Mouse (Mus musculus) heart, embryonic 11.5 days (tissue): Measurements from ENCODE around the gene Nfic. TPM values are rescaled to one million over a fixed set of nuclear protein-coding genes. Genes with fewer than 3 reads are reported as not detected.

Experiments
- ATAC-seq: fragments of 200-750 bp; cut with Nextera tagmentation; replicated peaks from 2 replicates; pipeline ENCODE4 v1.8.0; 2017; ENCODE audit warnings: moderate library complexity; ENCODE audit not compliant: insufficient number of reproducible peaks, low FRiP score, low TSS enrichment
- H3K27ac ChIP-seq: fragments of 300-500 bp; sonication (generic); 2 replicates; pipeline ENCODE4 v1.5.1; 2014; ENCODE audit warnings: mild to moderate bottlenecking, low read depth, low read length
- H3K27me3 ChIP-seq: fragments of 300-500 bp; sonication (generic); 2 replicates; pipeline ENCODE4 v1.6.1; 2014; ENCODE audit warnings: mild to moderate bottlenecking, low read length, mixed read lengths; ENCODE audit not compliant: control insufficient read depth, insufficient read depth
- H3K36me3 ChIP-seq: fragments of 300-500 bp; sonication (generic); 2 replicates; pipeline ENCODE4 v1.6.1; 2014; ENCODE audit warnings: mild to moderate bottlenecking, low read length, moderate library complexity, mixed read lengths; ENCODE audit not compliant: control insufficient read depth, insufficient read depth
- H3K4me1 ChIP-seq: fragments of 300-500 bp; sonication (generic); 2 replicates; pipeline ENCODE4 v1.6.1; 2014; ENCODE audit warnings: low read length; ENCODE audit not compliant: control insufficient read depth, insufficient read depth
- H3K4me2 ChIP-seq: fragments of 300-500 bp; sonication (generic); 2 replicates; pipeline ENCODE4 v1.6.1; 2014; ENCODE audit warnings: mild to moderate bottlenecking, moderate library complexity
- H3K4me3 ChIP-seq: fragments of 300-500 bp; sonication (generic); 2 replicates; pipeline ENCODE4 v1.5.1; 2014; ENCODE audit warnings: low read depth, low read length
- H3K9ac ChIP-seq: fragments of 300-500 bp; sonication (generic); 2 replicates; pipeline ENCODE4 v1.6.1; 2014; ENCODE audit warnings: mild to moderate bottlenecking, low read depth, low read length, moderate library complexity
- H3K9me3 ChIP-seq: fragments of 300-500 bp; sonication (generic); replicated peaks from 2 replicates; pipeline ENCODE4 v1.6.1; 2016; ENCODE audit warnings: low read length; ENCODE audit not compliant: control insufficient read depth
- WGBS: fragments of 180-500 bp; shearing (Covaris S2); extraction: QIAGEN DNeasy Blood & Tissue Kit; methylation state at CpG from one replicate; pipeline ENCODE4 v1.1.7; 2014; ENCODE audit not compliant: insufficient replicate concordance; 5-methylcytosine and 5-hydroxymethylcytosine counted together
- polyA plus RNA-seq: library from polyadenylated mRNA; unstranded; fragments of >200 nt; fragmentation: Nextera tagmentation; extraction: Ambion mirVana; gene quantifications from 2 replicates; pipeline ENCODE4 v1.2.1, GENCODE M21; 2014

Nfic gene
- polyA plus RNA-seq, 1 experiment from 2014 or later = 28.1 TPM

DNA sequence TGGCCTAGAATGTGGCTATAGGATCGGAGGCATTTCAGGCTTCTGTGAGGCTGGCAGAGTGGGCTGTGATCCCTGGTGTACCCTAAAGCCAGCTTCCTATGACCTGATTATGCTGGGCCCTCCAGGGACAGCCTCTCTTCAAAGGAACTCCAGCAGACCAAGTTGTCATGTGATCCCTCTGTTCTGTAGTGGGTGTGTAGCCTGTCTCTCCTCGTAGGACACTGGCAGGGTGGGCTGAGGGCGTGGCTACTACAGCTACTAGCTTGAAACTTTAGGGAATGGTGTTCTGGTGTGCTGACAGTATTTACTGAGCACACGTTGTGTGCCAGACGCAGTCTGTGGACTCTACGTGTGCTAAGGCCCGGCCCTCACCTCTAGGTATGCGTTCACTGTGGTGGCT is 94.7 kb downstream of the Nfic start:
- Histone ChIP-seq H3K9me3 (no peaks in the 10 kb centered on the region), H3K27me3 (no peaks in the 10 kb centered on the region), H3K27ac (peak overlapping the region; percentile 35; the same call in 1 of the 2 replicates), H3K4me3 (no peak overlapping the region), H3K4me1 (peaks cover 67% of the 10 kb centered on the region), H3K4me2 (peak overlapping the region; percentile 22), H3K36me3 (no peaks in the 10 kb centered on the region), H3K9ac (peak overlapping the region; percentile 39; the same call in 1 of the 2 replicates)
- no peak for ATAC-seq
- 62% methylated on average over 8 of the region's 8 CpGs for WGBS

DNA sequence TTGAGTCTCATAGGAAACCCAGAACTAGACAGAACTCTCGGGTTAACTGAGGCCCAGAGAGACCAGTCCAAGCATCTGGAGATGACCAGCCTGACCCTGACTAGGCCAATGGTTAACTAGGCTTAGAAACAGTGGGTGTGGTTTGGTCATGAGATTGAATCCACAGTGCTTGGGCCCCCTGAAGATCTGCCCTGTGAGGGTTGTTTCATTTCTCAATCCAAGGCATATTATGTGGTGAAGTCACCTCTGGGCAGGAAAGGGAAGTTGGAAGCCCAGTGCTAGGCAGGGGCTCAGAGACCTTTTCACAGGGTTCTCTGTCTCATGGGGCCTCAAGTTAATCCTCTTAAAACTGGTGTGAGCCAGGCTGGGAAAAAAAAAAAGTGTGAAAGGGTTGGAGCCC is 96.6 kb downstream of the Nfic start:
- Histone ChIP-seq H3K4me1 (peaks cover 50% of the 10 kb centered on the region), H3K27me3 (no peaks in the 10 kb centered on the region), H3K9ac (peak overlapping the region; percentile 85; the same call in 1 of the 2 replicates), H3K9me3 (no peaks in the 10 kb centered on the region), H3K27ac (peak overlapping the region; percentile 47; the same call in 1 of the 2 replicates), H3K4me2 (peak overlapping the region; percentile 90), H3K4me3 (peak overlapping the region; percentile 68), H3K36me3 (no peaks in the 10 kb centered on the region)
- no peak for ATAC-seq
- 56% methylated on average over 1 of the region's 1 CpGs for WGBS

DNA sequence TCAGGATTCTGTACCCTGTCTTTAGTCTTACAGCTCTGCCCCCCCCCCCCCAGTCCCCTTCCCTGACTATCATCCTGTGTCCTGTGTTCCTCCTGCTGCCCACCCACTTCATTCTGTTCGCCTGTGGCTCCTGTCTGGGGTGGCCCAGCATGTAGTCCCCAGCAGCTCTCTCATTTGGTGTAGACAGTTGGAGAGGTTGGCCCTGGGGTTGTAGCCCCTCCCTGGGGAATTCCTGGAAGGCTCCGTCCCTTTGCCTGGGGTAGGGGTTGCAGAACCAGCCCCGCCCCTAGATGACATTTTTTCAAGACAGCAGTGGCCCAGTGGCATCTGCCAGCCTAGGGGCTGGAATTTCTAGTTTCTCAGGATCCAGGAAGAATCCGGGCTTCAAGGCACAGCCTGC is 97.2 kb downstream of the Nfic start:
- peak overlapping the region; percentile 90 for H3K4me2 ChIP-seq
- H3K4me3 ChIP-seq = peak overlapping the region; percentile 68
- no peaks in the 10 kb centered on the region for H3K27me3 ChIP-seq
- 21% methylated on average over 4 of the region's 4 CpGs for WGBS
- H3K27ac ChIP-seq = peak overlapping the region; percentile 47
- no peak for ATAC-seq
- H3K4me1 ChIP-seq = peaks cover 44% of the 10 kb centered on the region
- peak overlapping the region; percentile 85 for H3K9ac ChIP-seq
- no peaks in the 10 kb centered on the region for H3K9me3 ChIP-seq
- H3K36me3 ChIP-seq = no peaks in the 10 kb centered on the region

DNA sequence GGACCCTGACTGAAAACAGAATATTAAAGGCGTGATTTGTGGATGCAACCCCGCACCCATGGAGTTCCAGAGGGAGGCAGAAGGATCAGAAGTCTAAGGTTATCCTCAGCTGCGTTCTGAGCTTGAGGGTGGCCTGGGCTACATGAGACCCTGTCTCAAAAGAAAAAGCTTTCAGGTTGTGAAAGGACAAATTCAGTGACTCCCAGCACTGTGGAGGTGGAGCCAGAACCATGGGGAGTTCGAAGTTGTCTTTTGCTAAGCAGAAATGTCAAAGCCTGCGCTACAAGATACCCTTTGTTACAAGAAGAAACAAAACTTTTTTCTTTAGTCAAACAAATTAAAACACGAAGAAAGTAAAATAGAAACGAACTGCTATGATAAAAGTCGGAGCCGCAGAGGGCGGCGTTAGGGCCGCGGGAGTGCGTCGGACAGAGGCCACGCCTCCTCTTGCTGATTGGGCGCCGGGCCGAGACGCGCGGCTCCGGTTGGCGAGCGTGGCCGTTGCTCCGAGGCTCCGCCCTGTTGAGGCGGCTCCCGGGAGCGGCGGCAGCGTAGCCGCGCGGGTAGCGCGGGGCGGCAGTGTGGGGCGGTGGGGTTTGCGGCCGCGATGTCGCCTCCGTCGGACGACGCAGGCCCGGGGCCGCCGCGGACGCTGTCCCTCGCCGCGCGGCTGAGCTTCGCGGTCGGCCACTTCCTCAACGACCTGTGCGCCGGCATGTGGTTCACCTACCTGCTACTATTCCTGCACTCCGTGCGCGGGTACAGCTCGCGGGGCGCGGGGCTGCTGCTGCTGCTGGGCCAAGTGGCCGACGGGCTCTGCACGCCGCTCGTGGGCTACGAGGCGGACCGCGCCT is 98.2 kb downstream of the Nfic start, which contains the start of gene Mfsd12:
TSS of gene Mfsd12 (plus strand) at position 501 of the 854 bp plus-strand sequence.
- Histone ChIP-seq H3K27ac (no peak within 1 kb of the TSS; the same call in none of the 2 replicates), H3K27me3 (no peaks in the 10 kb centered on the region), H3K4me2 (peak within 1 kb of the TSS; percentile 90), H3K36me3 (no peaks in the 10 kb centered on the region), H3K9me3 (no peaks in the 10 kb centered on the region), H3K9ac (peak within 1 kb of the TSS; percentile 85), H3K4me3 (peak within 1 kb of the TSS; percentile 68), H3K4me1 (peaks cover 34% of the 10 kb centered on the region)
- WGBS = 4% methylated on average over 38 of the region's 79 CpGs
- ATAC-seq = peak; percentile 86

DNA sequence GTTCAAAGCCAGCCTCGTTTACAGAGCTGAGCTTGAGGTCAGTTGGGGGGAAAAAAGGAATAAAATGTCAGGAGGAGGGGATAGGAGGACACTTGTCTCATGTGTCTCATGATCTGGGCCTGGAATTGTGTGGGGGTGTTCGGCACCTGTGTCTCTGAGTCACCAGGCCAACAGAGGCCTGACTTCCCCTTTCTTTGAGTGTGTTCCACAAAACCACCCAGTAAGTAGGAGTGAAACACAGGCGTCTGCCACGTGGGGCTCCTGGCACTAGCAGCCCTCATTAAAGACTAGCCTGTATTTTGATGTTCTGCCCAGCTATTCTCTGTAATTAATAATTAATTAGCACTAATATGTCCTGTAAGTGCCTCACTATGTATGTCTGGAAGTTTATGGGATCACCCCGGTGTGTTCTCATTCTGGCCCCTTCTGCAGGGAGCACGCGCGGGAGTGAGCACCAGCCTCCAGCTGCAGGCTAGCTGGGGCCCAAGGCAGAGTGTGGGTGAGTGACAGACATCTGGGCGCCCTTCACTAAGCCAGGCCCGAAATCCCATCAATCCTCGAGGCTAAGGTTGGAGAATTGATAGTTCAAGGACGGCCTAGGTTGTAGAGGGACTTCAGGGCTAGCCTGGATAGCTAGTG is 99.0 kb downstream of the Nfic start:
- Histone ChIP-seq H3K4me2 (peak overlapping the region; percentile 90), H3K9ac (peak overlapping the region; percentile 2; the same call in 1 of the 2 replicates), H3K4me3 (peak overlapping the region; percentile 68), H3K9me3 (no peaks in the 10 kb centered on the region), H3K27me3 (no peaks in the 10 kb centered on the region), H3K4me1 (peaks cover 29% of the 10 kb centered on the region), H3K27ac (no peak overlapping the region), H3K36me3 (no peaks in the 10 kb centered on the region)
- 53% methylated on average over 12 of the region's 12 CpGs for WGBS
- ATAC-seq = no peak

DNA sequence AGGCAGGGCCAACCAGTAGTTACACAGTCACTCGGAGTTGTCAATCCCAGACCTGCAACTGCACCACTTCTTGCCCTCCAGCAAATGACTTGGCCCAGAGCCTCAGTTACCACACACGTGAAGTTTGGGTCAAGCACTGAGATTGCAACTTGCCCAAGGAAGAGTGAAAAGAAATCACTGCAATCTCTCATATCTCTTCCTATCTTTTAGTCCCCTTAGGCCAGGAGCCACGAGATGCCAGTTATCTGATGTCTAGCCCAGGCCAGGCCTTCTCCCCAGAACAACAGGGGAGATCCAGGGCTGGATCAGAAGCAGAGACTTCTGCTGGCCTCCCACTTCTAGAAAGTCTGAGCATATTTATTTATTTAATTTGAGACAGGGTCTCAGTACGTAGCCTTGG is 99.9 kb downstream of the Nfic start:
- Histone ChIP-seq H3K4me2 (no peak overlapping the region), H3K4me1 (peaks cover 26% of the 10 kb centered on the region), H3K27ac (no peak overlapping the region), H3K9ac (no peak overlapping the region), H3K27me3 (no peaks in the 10 kb centered on the region), H3K36me3 (no peaks in the 10 kb centered on the region), H3K4me3 (no peak overlapping the region), H3K9me3 (no peaks in the 10 kb centered on the region)
- no peak for ATAC-seq
- 73% methylated on average over 4 of the region's 4 CpGs for WGBS

DNA sequence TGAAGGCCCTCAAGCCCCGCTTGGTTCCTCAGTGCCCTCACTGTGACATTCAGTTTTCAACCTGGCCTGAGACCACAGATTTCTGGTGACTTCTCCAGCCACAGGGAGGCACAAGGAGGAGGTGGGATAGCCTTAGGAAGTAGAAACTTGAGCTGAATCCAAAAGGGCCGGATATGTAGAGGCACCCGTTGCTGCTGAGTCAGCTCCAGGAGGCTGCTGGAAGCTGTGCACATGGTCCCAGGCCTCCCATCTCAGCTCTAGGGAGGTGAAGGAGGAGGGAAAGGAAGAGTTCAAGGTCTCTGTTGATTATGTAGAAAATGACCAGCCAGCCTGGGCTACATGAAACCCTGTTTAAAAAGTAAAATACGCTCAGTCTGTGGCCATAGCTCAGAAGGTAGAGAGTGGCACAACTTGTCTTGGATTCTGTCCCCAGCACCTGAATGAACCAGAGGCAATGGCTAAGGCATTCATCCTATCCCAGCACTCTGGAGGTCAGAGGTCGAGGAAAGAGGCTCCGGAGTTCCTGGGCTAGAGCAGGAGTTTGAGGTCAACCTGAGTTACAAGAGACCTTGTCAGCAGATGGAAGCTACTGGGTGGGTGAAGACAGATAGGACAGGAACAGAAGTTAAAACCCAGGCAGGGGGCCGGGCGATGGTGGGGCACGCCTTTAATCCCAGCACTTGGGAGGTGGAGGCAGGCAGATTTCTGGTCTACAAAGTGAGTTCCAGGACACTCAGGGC is 100.5 kb downstream of the Nfic start:
- ATAC-seq = no peak
- Histone ChIP-seq H3K9ac (no peak overlapping the region), H3K9me3 (no peaks in the 10 kb centered on the region), H3K27me3 (no peaks in the 10 kb centered on the region), H3K4me2 (no peak overlapping the region), H3K36me3 (no peaks in the 10 kb centered on the region), H3K4me3 (no peak overlapping the region), H3K4me1 (peaks cover 25% of the 10 kb centered on the region), H3K27ac (no peak overlapping the region)
- 55% methylated on average over 9 of the region's 9 CpGs for WGBS

DNA sequence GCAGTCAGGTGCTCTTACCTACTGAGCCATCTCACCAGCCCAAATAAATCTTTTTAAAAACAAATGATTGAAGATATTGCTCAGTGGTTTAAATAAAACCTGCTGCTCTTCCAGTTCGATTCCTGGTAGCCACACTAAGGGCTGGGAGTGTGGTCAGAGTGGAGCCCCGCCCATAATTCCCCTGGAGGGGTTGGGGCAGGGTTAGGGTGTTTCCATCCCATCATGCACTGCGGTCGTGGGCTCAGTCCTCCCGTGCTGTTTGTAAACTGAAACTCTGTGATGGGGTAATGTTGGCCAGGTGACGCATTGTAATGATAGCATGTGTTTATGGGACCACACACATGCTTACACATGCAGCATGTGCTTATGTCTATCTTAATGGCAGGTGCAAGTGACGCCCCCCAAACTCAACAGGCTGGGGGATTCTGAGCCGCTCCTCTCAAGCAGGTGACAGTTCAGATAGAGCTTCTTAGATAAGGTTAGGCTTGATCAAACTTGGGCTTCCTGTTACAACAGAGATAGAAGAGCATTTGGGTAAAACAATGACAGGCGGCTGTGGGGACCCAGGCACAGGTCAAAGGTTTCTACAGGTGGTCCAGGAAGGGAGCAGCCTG is 103.7 kb downstream of the Nfic start:
- no peaks in the 10 kb centered on the region for H3K9me3 ChIP-seq
- 15% methylated on average over 9 of the region's 9 CpGs for WGBS
- peak overlapping the region; percentile 54; the same call in 1 of the 2 replicates for H3K9ac ChIP-seq
- H3K27ac ChIP-seq = peak overlapping the region; percentile 41
- no peak overlapping the region for H3K4me3 ChIP-seq
- no peaks in the 10 kb centered on the region for H3K27me3 ChIP-seq
- H3K36me3 ChIP-seq = peaks cover 11% of the 10 kb centered on the region; the same call in 1 of the 2 replicates
- peaks cover 34% of the 10 kb centered on the region for H3K4me1 ChIP-seq
- no peak for ATAC-seq
- H3K4me2 ChIP-seq = peak overlapping the region; percentile 47
